Mouse (Mus musculus) spleen, postnatal 10 days (tissue): ENCODE measurements around the gene Cbx2.

Source experiments
- DNase-seq, 2 experiments: peaks; one replicate each; pipeline ENCODE4 v3.0.0; 2021 to 2022; ENCODE audit warnings: low spot score in 2 of 2

Cbx2 gene

GRCm38 (mm10) chr11:119014455-119014854 is 8.3 kb upstream of the Cbx2 start:
- no peak for DNase-seq

GRCm38 (mm10) chr11:119017506-119017905 is 5.3 kb upstream of the Cbx2 start:
- no peak for DNase-seq

- no peak for DNase-seq
Observed at GRCm38 (mm10) chr11:119021180-119021579, 1.6 kb upstream of the Cbx2 start.

- DNase-seq: no peak
Observed at GRCm38 (mm10) chr11:119022068-119022894, 481 bp upstream of the Cbx2 start.

GRCm38 (mm10) chr11:119023616-119023980 is 836 bp downstream of the Cbx2 start:
- DNase-seq: peak in 1 of 2 experiments; percentile 26

- no peak for DNase-seq
Observed at GRCm38 (mm10) chr11:119024260-119024659, 1.5 kb downstream of the Cbx2 start.

GRCm38 (mm10) chr11:119026203-119026602 is 3.4 kb downstream of the Cbx2 start:
- DNase-seq: peak in 1 of 2 experiments; percentile 50

GRCm38 (mm10) chr11:119033874-119034558 is 11.3 kb downstream of the Cbx2 start:
- peak; percentile 67 to 88 for DNase-seq

GRCm38 (mm10) chr11:119034635-119035034 is 11.9 kb downstream of the Cbx2 start:
- DNase-seq: no peak

- DNase-seq: no peak
Observed at GRCm38 (mm10) chr11:119035094-119035685, 12.4 kb downstream of the Cbx2 start.

GRCm38 (mm10) chr11:119035686-119036165 is 13.0 kb downstream of the Cbx2 start:
- no peak for DNase-seq

GRCm38 (mm10) chr11:119036447-119036846 is 13.7 kb downstream of the Cbx2 start:
- no peak for DNase-seq

GRCm38 (mm10) chr11:119036934-119037779 is 14.4 kb downstream of the Cbx2 start:
- DNase-seq: no peak

GRCm38 (mm10) chr11:119037780-119038401 is 15.1 kb downstream of the Cbx2 start:
- DNase-seq: no peak

- peak in 1 of 2 experiments; percentile 18 for DNase-seq
Observed at GRCm38 (mm10) chr11:119038744-119039484, 16.2 kb downstream of the Cbx2 start.

- DNase-seq: no peak
Observed at GRCm38 (mm10) chr11:119039732-119040512, 17.2 kb downstream of the Cbx2 start.

GRCm38 (mm10) chr11:119040600-119041324 is 18.0 kb downstream of the Cbx2 start, which contains the start of gene Cbx8:
Gene Cbx8 (minus strand): TSS chr11:119040969.
- DNase-seq: peak; percentile 82 to 96

- DNase-seq: no peak
Observed at GRCm38 (mm10) chr11:119041325-119041716, 18.6 kb downstream of the Cbx2 start.
